Mouse (Mus musculus): ENCODE results near the gene P3h4. TPM values are rescaled to one million over a fixed set of nuclear protein-coding genes. Genes with fewer than 3 reads are reported as not detected.

The P3h4 gene
- polyA plus RNA-seq, 1 experiment from 2014 or later, result 23.7 TPM

DNA sequence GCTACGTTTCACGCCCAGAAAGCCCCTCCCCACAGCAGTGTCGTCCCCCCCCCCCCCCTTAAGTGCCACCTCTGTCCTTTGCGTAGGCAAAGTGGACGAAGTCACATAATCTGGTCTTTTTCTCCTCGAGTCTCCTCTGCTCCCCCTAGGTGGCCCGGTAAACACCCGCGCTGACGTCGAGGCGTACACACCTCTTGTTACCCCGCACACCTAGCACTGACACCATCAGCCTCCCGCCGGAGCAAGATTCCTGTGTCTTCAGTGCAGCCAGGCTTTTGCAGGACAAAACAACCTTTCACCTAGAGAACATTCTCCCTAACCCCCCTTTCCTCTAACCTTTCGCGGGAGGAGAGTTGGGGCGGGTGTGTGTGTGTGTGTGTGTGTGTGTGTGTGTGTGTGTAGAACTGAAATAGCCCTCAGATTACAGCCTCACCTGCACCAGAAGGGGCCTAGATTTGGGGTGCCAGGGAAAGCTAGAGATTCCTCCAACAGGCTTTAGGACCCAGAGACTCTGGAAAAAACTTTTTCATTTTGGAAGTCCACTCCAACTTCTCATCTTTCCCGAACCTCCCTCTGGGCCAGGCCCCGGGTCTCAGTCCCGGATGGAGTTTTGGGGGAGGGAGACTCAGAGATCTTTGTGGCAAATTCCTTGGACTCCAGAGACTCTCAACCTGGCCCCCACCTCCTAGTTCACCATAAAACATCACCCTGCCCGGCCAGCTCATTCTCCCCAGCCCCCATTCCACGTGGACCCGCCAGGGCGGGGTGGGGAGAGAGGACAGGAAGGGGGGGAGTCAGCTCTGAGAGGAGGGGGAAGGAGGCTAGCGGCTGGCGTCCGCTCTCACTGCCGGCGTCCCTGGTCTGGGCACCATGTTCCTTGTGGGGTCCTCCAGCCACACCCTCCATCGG lies 532 bp upstream of the P3h4 start, which contains the start of gene Fkbp10:
Fkbp10 (plus strand) TSS at position 784 of the 909 bp plus-strand sequence.
- Histone ChIP-seq H3K27ac (ENCODE audit: low read depth, low read length) (peak within 1 kb of the TSS; percentile 62; the same call in 1 of the 2 replicates), H3K9me3 (ENCODE audit: control insufficient read depth, low read length) (no peaks in the 10 kb centered on the region), H3K4me3 (ENCODE audit: low read depth, low read length) (peak within 1 kb of the TSS; percentile 61), H3K4me2 (ENCODE audit: low read depth) (peak within 1 kb of the TSS; percentile 69), H3K9ac (ENCODE audit: low read length) (peak within 1 kb of the TSS; percentile 73), H3K4me1 (ENCODE audit: control insufficient read depth, insufficient read depth, low read length) (0 out of 2 replicates have a peak, but pooled peaks cover 7% of the 10 kb centered on the region), H3K36me3 (ENCODE audit: control insufficient read depth, insufficient read depth, low read length) (no peaks in the 10 kb centered on the region), H3K27me3 (ENCODE audit: control insufficient read depth, insufficient read depth, low read length) (peaks cover 8% of the 10 kb centered on the region; the same call in 1 of the 2 replicates)
- DNase-seq (ENCODE audit: low spot score), result peak; percentile 67
- WGBS, result 2% methylated on average over 30 of the region's 31 CpGs
- ATAC-seq (ENCODE audit: insufficient read depth, low FRiP score, low TSS enrichment), result 0 out of 2 replicates have a peak, but pooled peaks have one; percentile 16

DNA sequence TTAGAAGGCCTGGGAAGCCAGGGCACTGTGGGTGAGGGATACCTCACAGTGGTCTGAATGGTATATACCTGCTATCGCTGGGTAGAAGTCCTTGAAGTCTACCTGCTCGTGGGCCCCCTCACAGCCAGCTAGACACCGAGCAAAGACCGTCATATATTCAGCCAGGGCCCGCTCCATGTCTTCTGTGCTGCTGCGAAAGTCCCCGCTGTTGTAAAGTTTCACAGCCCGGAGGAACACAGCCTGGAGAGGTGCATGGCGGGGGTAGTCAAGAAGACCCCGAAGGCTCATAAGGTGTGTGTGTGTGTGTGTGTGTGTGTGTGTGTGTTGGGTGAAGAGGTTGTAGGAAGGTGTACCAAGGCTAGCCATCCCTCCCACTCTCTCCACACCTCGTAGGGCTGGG lies 1.1 kb downstream of the P3h4 start:
- Histone ChIP-seq H3K4me1 (ENCODE audit: control insufficient read depth, insufficient read depth, low read length) (peaks cover 7% of the 10 kb centered on the region; the same call in 1 of the 2 replicates), H3K36me3 (ENCODE audit: control insufficient read depth, insufficient read depth, low read length) (no peaks in the 10 kb centered on the region), H3K9ac (ENCODE audit: low read length) (peak overlapping the region; percentile 73), H3K27ac (ENCODE audit: low read depth, low read length) (no peak overlapping the region), H3K27me3 (ENCODE audit: control insufficient read depth, insufficient read depth, low read length) (peaks cover 8% of the 10 kb centered on the region; the same call in 1 of the 2 replicates), H3K9me3 (ENCODE audit: control insufficient read depth, low read length) (no peaks in the 10 kb centered on the region), H3K4me3 (ENCODE audit: low read depth, low read length) (peak overlapping the region; percentile 61), H3K4me2 (ENCODE audit: low read depth) (peak overlapping the region; percentile 69)
- no peak for DNase-seq (ENCODE audit: low spot score)
- WGBS, result 70% methylated on average over 11 of the region's 11 CpGs
- ATAC-seq (ENCODE audit: insufficient read depth, low FRiP score, low TSS enrichment), result no peak

DNA sequence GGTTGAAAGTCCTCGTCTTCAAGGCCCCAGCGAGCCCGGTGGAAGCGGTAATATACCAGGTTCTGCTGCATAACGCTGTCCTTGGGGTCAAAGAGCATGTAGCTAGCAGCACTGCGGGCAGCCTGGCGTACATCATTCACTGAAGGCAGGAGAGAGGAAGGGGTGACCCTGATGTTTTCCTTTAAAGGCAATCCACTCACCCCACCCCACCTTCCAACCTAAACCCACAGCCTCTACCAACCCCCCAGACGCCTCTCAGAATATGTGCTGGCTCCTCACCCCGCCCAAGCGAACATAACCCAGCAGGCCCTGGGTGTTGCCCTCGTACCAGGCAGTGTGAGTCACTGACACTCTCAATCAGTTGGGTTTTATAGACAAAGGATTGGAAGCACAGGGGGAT lies 2.9 kb downstream of the P3h4 start:
- H3K27ac ChIP-seq (ENCODE audit: low read depth, low read length), result no peak overlapping the region
- no peak for DNase-seq (ENCODE audit: low spot score)
- H3K4me3 ChIP-seq (ENCODE audit: low read depth, low read length), result no peak overlapping the region
- H3K4me2 ChIP-seq (ENCODE audit: low read depth), result no peak overlapping the region
- peaks cover 7% of the 10 kb centered on the region; the same call in 1 of the 2 replicates for H3K4me1 ChIP-seq (ENCODE audit: control insufficient read depth, insufficient read depth, low read length)
- H3K9ac ChIP-seq (ENCODE audit: low read length), result no peak overlapping the region
- no peak for ATAC-seq (ENCODE audit: insufficient read depth, low FRiP score, low TSS enrichment)
- 82% methylated on average over 11 of the region's 11 CpGs for WGBS
- no peaks in the 10 kb centered on the region for H3K9me3 ChIP-seq (ENCODE audit: control insufficient read depth, low read length)
- peaks cover 8% of the 10 kb centered on the region; the same call in 1 of the 2 replicates for H3K27me3 ChIP-seq (ENCODE audit: control insufficient read depth, insufficient read depth, low read length)
- no peaks in the 10 kb centered on the region for H3K36me3 ChIP-seq (ENCODE audit: control insufficient read depth, insufficient read depth, low read length)

DNA sequence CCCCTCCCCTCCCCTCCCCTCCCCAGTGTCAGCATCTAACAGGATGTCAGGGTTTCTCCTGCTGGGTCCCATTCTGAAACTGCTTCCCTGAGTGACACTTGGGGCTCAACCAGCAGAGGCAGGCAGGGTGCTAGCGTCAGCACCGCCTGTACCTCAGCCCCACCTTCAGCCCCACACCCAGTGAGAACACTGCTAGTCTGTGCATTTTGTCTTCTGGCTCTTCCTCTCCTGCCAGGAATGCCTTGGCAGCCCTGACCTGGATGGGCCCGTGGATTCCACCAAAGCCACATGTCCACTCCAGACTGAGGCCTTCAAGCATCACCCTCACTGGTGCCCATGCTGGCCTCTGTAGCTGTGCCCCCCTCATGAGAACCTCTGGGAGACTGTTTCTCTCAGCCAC lies 5.0 kb downstream of the P3h4 start:
- Histone ChIP-seq H3K9ac (ENCODE audit: low read length) (no peak overlapping the region), H3K27me3 (ENCODE audit: control insufficient read depth, insufficient read depth, low read length) (0 out of 2 replicates have a peak, but pooled peaks cover 3% of the 10 kb centered on the region), H3K4me2 (ENCODE audit: low read depth) (no peak overlapping the region), H3K4me3 (ENCODE audit: low read depth, low read length) (no peak overlapping the region), H3K9me3 (ENCODE audit: control insufficient read depth, low read length) (no peaks in the 10 kb centered on the region), H3K27ac (ENCODE audit: low read depth, low read length) (no peak overlapping the region), H3K4me1 (ENCODE audit: control insufficient read depth, insufficient read depth, low read length) (peaks cover 7% of the 10 kb centered on the region; the same call in 1 of the 2 replicates), H3K36me3 (ENCODE audit: control insufficient read depth, insufficient read depth, low read length) (no peaks in the 10 kb centered on the region)
- DNase-seq (ENCODE audit: low spot score) (no peak), ATAC-seq (ENCODE audit: insufficient read depth, low FRiP score, low TSS enrichment) (no peak)
- 81% methylated on average over 3 of the region's 3 CpGs for WGBS

DNA sequence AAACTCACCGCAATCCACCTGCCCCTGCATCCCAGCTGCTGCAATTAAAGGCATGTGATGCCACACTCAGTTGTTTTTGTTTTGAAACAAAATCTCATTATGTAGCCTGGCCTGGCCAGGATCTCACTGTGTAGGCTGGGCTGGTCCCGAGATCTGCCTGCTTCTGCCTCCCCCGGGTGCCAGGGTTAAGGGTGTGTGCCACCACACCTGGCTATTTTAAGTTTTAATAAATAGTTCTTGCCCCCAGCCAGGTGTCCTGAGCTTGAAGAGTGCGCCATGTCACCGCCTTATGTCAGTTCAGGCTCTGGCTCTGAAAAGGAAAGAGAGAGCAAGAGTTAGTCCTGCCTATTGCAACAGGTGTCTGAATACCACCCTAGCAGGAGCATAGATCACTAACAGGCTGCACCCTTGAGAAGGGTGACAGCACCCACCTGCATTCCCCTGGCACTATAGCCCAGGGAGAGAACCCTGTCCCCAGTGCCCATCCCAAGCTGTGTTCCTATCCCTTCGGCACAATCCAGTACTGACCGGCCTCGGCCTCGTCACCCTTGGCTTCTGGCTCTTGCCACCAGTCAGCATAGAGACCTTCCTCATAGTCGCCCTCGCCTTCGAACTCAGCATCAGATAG lies 5.7 kb downstream of the P3h4 start:
- no peak overlapping the region for H3K9ac ChIP-seq (ENCODE audit: low read length)
- H3K4me2 ChIP-seq (ENCODE audit: low read depth), result no peak overlapping the region
- H3K9me3 ChIP-seq (ENCODE audit: control insufficient read depth, low read length), result no peaks in the 10 kb centered on the region
- no peak for DNase-seq (ENCODE audit: low spot score)
- WGBS, result 93% methylated on average over 12 of the region's 12 CpGs
- no peaks in the 10 kb centered on the region for H3K36me3 ChIP-seq (ENCODE audit: control insufficient read depth, insufficient read depth, low read length)
- H3K27me3 ChIP-seq (ENCODE audit: control insufficient read depth, insufficient read depth, low read length), result 0 out of 2 replicates have a peak, but pooled peaks cover 3% of the 10 kb centered on the region
- no peak for ATAC-seq (ENCODE audit: insufficient read depth, low FRiP score, low TSS enrichment)
- no peak overlapping the region for H3K4me3 ChIP-seq (ENCODE audit: low read depth, low read length)
- H3K27ac ChIP-seq (ENCODE audit: low read depth, low read length), result no peak overlapping the region
- peaks cover 6% of the 10 kb centered on the region; the same call in 1 of the 2 replicates for H3K4me1 ChIP-seq (ENCODE audit: control insufficient read depth, insufficient read depth, low read length)

DNA sequence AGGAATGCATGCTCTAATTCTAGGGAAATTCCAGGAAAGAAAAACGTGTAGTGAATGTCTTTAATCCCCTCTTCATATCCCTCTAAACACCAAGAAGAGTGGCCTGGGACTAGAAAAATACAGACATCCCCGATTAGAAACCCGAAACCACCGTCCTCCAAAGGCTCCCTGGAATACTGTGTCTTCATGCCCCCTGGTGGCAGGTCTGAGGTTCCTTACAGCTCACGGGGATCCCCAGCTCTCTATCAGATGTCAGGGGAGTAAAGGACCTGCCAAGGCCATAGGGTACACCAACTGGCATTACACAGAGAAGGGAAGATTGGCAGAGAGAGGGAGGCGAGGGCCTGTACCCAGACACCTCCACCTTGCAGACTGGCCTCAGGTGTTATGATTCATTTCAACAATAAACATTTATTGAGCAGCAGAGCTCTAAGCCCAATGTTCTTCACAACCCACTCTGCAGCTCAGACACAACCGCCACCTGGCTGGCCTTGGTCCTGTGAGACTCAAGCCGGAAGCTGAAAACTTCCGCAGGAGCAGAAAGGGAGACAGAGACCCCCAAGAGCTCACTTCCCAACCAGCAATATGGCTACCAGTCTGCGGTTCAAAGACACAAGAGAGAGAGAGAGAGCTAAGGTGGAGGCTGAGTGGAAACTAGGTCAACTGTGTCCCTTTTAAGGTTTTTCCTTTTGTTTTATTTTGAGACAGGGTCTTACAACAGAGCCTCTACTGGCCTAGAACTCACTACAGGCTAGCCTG lies 6.4 kb downstream of the P3h4 start:
- WGBS, result 45% methylated on average over 10 of the region's 10 CpGs
- Histone ChIP-seq H3K4me1 (ENCODE audit: control insufficient read depth, insufficient read depth, low read length) (peaks cover 1% of the 10 kb centered on the region; the same call in 1 of the 2 replicates), H3K36me3 (ENCODE audit: control insufficient read depth, insufficient read depth, low read length) (no peaks in the 10 kb centered on the region), H3K9ac (ENCODE audit: low read length) (no peak overlapping the region), H3K27me3 (ENCODE audit: control insufficient read depth, insufficient read depth, low read length) (no peaks in the 10 kb centered on the region), H3K27ac (ENCODE audit: low read depth, low read length) (no peak overlapping the region), H3K4me3 (ENCODE audit: low read depth, low read length) (no peak overlapping the region), H3K4me2 (ENCODE audit: low read depth) (no peak overlapping the region), H3K9me3 (ENCODE audit: control insufficient read depth, low read length) (no peaks in the 10 kb centered on the region)
- ATAC-seq (ENCODE audit: insufficient read depth, low FRiP score, low TSS enrichment) (no peak), DNase-seq (ENCODE audit: low spot score) (peak; percentile 60)

DNA sequence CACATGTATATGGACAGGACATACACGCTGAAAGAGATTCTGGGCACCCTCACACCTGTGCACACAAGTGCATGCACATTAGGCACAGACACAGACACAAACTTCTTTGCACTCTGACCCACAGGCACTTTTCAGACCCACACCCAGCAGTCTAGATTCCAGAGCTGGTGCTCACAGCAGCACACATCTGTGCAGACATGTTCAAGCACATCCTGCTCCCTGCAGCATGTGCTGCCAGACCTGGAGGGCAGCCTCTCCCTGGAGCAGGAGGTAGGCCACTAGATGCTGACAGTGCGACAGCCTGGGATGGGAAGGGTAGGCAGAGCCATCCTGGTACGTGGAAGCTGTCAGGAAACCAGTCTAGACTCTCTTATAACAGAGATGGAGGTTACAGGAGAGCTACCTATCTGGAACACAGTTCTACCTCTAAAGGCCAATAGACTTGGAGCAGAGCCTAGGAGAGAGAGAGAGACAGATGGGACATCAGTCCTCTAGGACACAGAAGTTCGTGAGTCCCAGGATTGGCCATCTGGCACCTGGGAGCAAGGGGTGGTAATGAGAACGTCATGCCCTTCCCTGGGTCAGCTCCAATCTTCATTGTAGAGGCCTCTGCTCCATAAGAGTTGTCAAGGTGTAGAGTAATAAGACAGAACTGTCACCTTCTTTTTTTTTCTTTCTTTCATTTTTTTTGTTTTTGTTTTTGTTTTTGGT lies 7.5 kb downstream of the P3h4 start:
- Histone ChIP-seq H3K27ac (ENCODE audit: low read depth, low read length) (no peak overlapping the region), H3K9me3 (ENCODE audit: control insufficient read depth, low read length) (no peaks in the 10 kb centered on the region), H3K27me3 (ENCODE audit: control insufficient read depth, insufficient read depth, low read length) (no peaks in the 10 kb centered on the region), H3K4me2 (ENCODE audit: low read depth) (no peak overlapping the region), H3K4me3 (ENCODE audit: low read depth, low read length) (no peak overlapping the region), H3K36me3 (ENCODE audit: control insufficient read depth, insufficient read depth, low read length) (no peaks in the 10 kb centered on the region), H3K4me1 (ENCODE audit: control insufficient read depth, insufficient read depth, low read length) (no peaks in the 10 kb centered on the region; the same call in 1 of the 2 replicates), H3K9ac (ENCODE audit: low read length) (no peak overlapping the region)
- DNase-seq (ENCODE audit: low spot score) (no peak), ATAC-seq (ENCODE audit: insufficient read depth, low FRiP score, low TSS enrichment) (no peak)
- 78% methylated on average over 5 of the region's 5 CpGs for WGBS

DNA sequence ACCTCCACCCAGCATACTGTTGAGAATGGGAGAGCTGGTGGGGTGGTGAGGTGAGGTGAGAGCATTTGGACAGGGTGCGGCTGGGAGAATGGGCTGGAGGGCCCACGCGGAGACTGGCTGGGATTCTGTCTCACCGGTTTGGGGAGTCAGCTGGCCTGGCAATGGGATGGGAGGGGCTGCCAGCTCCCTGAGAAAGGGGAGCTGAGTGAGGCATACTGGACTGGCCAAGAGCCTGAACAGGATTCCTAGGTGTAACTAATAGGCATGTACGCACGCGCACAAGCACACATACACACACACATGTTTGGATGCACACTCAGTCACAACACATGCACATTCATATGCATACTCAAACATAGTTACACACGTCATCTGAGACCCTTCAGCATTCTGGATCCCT lies 8.4 kb downstream of the P3h4 start:
- H3K4me1 ChIP-seq (ENCODE audit: control insufficient read depth, insufficient read depth, low read length), result no peaks in the 10 kb centered on the region; the same call in 1 of the 2 replicates
- H3K9ac ChIP-seq (ENCODE audit: low read length), result no peak overlapping the region
- ATAC-seq (ENCODE audit: insufficient read depth, low FRiP score, low TSS enrichment), result no peak
- H3K4me3 ChIP-seq (ENCODE audit: low read depth, low read length), result no peak overlapping the region
- H3K4me2 ChIP-seq (ENCODE audit: low read depth), result no peak overlapping the region
- H3K9me3 ChIP-seq (ENCODE audit: control insufficient read depth, low read length), result no peaks in the 10 kb centered on the region
- 83% methylated on average over 8 of the region's 8 CpGs for WGBS
- H3K36me3 ChIP-seq (ENCODE audit: control insufficient read depth, insufficient read depth, low read length), result no peaks in the 10 kb centered on the region
- no peaks in the 10 kb centered on the region for H3K27me3 ChIP-seq (ENCODE audit: control insufficient read depth, insufficient read depth, low read length)
- H3K27ac ChIP-seq (ENCODE audit: low read depth, low read length), result no peak overlapping the region
- no peak for DNase-seq (ENCODE audit: low spot score)
